Mouse (Mus musculus) heart, embryonic 10.5 days (tissue): ENCODE data around the gene Noc3l. TPM values are rescaled to one million over a fixed set of nuclear protein-coding genes. Genes with fewer than 3 reads are reported as not detected.
A peak's percentile ranks its signal among the peaks of the same experiment; 100 is the strongest.

Experiments used
- DNase-seq: peaks from one replicate; pipeline ENCODE4 v3.0.0-alpha.2; 2017; ENCODE audit warnings: low spot score
- H3K27ac ChIP-seq: fragments of 300-500 bp; sonication (generic); 2 replicates; pipeline ENCODE4 v1.5.1; 2016; ENCODE audit warnings: mild to moderate bottlenecking
- H3K27me3 ChIP-seq: fragments of 300-500 bp; sonication (generic); 2 replicates; pipeline ENCODE4 v1.6.1; 2016; ENCODE audit warnings: mild to moderate bottlenecking; ENCODE audit not compliant: poor library complexity, insufficient read depth, severe bottlenecking
- H3K36me3 ChIP-seq: fragments of 300-500 bp; sonication (generic); 2 replicates; pipeline ENCODE4 v1.6.1; 2016; ENCODE audit warnings: mild to moderate bottlenecking, moderate library complexity
- H3K4me1 ChIP-seq: fragments of 300-500 bp; sonication (generic); 2 replicates; pipeline ENCODE4 v1.6.1; 2016; ENCODE audit warnings: mild to moderate bottlenecking
- H3K4me3 ChIP-seq: fragments of 300-500 bp; sonication (generic); 2 replicates; pipeline ENCODE4 v1.5.1; 2016; ENCODE audit warnings: mild to moderate bottlenecking, moderate library complexity
- H3K9me3 ChIP-seq: fragments of 300-500 bp; sonication (generic); 2 replicates; pipeline ENCODE4 v1.6.1; 2016; ENCODE audit warnings: mild to moderate bottlenecking, moderate library complexity
- WGBS: fragments of 180-500 bp; shearing (Covaris S2); methylation state at CpG from one replicate; pipeline ENCODE4 v1.1.7; 2016; 5-methylcytosine and 5-hydroxymethylcytosine counted together
- polyA plus RNA-seq: library from polyadenylated mRNA; unstranded; fragments of >200 nt; fragmentation: Nextera tagmentation; extraction: Ambion mirVana; gene quantifications from 2 replicates; pipeline ENCODE4 v1.2.1, GENCODE M21; 2016

Noc3l gene
- polyA plus RNA-seq: 6.8 and 7.8 TPM in 2 replicates

DNA sequence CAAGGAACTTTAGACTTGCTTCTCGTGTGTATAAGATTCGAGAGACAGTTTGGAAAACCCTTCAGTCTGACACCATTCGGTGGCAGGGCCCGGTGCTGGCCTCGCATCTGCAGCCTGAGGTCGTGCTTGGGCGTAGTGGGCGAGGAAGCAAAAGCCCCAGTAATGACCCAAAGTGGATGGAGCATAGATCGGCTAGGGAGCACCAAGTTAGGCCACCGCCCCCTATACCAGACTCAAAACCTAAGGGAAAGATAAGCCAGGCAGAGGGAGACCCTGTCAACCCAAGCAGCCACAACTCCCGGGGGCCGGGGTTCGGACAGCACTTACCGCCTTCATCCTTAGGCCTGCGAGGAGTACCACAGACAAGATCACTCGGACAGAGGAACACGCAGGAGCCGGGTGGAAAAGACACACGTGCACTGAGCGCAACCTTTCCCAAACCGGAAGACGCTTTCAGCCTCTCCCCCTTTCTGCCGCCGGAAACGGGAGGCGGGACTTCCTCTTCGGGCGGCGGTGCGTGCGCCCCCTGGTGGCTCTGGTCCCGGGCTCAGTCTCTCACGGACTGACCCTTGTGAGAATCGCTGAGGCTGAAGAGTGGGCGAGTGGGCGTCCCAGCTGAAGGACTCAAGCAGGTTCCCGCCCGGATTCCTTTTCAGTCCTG is at the start of gene Noc3l:
Noc3l (minus strand) TSS at position 472 of the 661 bp plus-strand sequence.
- H3K4me1 ChIP-seq: peaks cover 3% of the 10 kb centered on the region; the same call in 1 of the 2 replicates
- H3K27me3 ChIP-seq: no peaks in the 10 kb centered on the region
- H3K36me3 ChIP-seq: peaks cover 25% of the 10 kb centered on the region
- DNase-seq: peak; percentile 96
- WGBS: under 1% methylated on average over 38 of the region's 38 CpGs
- H3K4me3 ChIP-seq: peak within 1 kb of the TSS; percentile 90
- H3K27ac ChIP-seq: peak within 1 kb of the TSS; percentile 93
- H3K9me3 ChIP-seq: no peaks in the 10 kb centered on the region

DNA sequence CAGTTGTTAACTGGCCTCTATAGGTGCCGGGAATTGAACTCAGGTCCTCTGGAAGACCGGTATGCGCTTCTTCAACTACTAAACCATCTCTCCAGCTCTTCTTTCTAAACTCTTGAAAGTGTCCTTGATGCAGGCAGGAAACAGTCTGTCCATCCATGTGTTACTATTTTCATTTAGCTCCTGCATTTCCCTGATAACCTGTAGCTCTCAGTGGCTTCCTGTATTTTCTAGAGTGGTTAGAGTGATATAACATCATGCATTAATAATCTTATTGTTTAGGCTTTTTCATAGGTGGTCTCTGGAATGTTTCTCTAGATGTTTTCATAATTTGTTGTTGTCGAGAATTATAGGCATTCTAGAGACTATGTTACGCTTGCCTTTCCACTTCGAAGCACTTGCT is 43.5 kb upstream of the Noc3l start:
- H3K4me1 ChIP-seq: no peaks in the 10 kb centered on the region
- H3K9me3 ChIP-seq: no peaks in the 10 kb centered on the region
- 0 out of 2 replicates have a peak, but pooled peaks cover 3% of the 10 kb centered on the region for H3K36me3 ChIP-seq
- no peaks in the 10 kb centered on the region for H3K27me3 ChIP-seq
- 90% methylated on average over 6 of the region's 6 CpGs for WGBS
- H3K4me3 ChIP-seq: no peak overlapping the region
- no peak for DNase-seq
- no peak overlapping the region for H3K27ac ChIP-seq

DNA sequence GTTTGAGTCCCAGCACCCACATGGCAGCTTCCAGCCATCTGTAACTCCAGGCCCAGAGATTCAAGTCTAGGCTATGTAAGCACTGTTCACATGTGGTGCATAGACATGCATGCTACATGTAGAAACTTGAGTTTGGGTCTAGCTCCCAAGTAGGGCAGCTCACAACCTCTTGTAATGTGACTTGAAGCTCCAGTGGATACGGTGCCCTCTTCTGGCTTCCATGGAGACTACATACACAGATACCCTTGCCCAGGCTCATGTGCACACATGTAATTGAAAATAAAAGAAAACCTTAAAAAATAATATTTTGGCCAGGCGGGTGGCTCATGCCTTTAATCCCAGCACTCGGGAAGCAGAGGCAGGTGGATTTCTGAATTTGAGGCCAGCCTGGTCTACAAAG is 39.2 kb upstream of the Noc3l start:
- no peaks in the 10 kb centered on the region for H3K27me3 ChIP-seq
- WGBS: 90% methylated on average over 3 of the region's 3 CpGs
- no peak for DNase-seq

DNA sequence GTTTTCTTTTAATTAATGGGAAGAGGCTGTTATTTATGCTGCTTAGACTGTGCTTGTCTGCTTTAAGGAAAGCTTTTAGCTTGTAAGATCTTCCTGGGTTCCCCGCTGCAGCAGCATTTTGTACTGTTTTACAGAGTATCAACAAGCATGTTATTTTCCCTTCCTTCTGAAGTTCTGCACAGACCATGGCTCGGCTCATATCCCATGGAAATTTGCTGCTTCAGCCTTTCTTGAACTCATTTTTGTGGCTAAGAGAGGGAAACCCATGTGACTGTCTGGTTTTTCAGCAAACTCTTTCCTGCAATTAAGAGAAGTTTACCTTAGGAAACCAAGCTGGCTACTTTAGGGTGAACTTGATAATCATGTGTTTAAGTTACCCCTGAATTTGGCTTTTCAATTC is 27.3 kb upstream of the Noc3l start:
- Histone ChIP-seq H3K4me3 (no peak overlapping the region), H3K9me3 (no peaks in the 10 kb centered on the region), H3K4me1 (no peaks in the 10 kb centered on the region), H3K27me3 (no peaks in the 10 kb centered on the region), H3K36me3 (peaks cover 5% of the 10 kb centered on the region; the same call in 1 of the 2 replicates), H3K27ac (no peak overlapping the region)
- DNase-seq: no peak
- WGBS: 89% methylated on average over 2 of the region's 2 CpGs

More for the DNA sequence above, 39.2 kb upstream of the Noc3l start:
- Histone ChIP-seq H3K36me3 (no peaks in the 10 kb centered on the region), H3K27ac (no peak overlapping the region), H3K9me3 (no peaks in the 10 kb centered on the region), H3K4me1 (0 out of 2 replicates have a peak, but pooled peaks cover 5% of the 10 kb centered on the region), H3K4me3 (no peak overlapping the region)

DNA sequence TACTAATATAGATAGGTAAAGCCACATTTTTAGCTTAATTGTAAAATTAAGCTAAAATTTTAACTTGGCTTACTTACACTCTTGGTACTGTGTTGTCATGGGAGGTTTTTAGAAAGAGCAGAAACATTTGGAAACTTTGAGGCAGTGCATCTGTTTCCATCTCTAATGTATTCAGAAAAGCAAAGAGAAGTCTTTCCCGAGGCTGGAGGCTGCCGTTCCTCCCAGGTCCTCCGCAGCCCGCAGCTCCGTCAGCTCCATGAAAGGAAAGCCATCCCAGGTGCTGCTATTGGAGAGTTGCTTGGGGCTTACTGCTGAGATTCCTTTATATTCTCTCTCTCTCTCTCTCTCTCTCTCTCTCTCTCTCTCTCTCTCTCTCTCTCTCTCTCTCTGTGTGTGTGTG is 25.8 kb upstream of the Noc3l start:
- Histone ChIP-seq H3K4me1 (no peaks in the 10 kb centered on the region), H3K4me3 (no peak overlapping the region), H3K27ac (no peak overlapping the region), H3K36me3 (peaks cover 5% of the 10 kb centered on the region; the same call in 1 of the 2 replicates), H3K27me3 (no peaks in the 10 kb centered on the region), H3K9me3 (no peaks in the 10 kb centered on the region)
- no peak for DNase-seq
- WGBS: 86% methylated on average over 5 of the region's 5 CpGs

DNA sequence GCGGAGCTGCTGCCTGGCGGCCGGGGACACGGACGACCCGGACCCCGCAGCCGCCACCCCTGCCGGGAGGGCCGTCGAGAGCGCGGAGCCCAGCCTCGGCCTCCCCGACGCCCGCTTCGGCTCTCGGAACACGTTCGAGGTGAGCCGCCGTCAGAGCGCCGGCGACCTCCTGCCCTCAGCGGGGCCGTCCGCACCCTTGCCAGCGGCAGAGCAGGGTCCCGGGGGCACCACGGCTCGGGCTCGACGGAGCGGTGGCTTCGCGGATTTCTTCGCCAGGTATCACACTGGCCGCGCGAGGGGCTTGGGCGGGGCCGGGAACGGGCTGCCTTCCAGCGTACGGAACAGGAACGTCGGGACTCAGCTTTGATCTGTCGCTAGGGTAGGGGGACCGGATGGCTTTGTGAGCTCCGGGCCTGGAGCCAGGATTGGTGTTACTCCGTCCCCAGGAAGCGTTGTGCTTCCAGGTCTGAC is 18.2 kb upstream of the Noc3l start:
- Histone ChIP-seq H3K27ac (peak overlapping the region; percentile 94), H3K27me3 (no peaks in the 10 kb centered on the region), H3K4me3 (peak overlapping the region; percentile 91), H3K36me3 (peaks cover 5% of the 10 kb centered on the region; the same call in 1 of the 2 replicates), H3K4me1 (peaks cover 7% of the 10 kb centered on the region), H3K9me3 (no peaks in the 10 kb centered on the region)
- WGBS: under 1% methylated on average over 54 of the region's 54 CpGs
- peak; percentile 88 for DNase-seq

DNA sequence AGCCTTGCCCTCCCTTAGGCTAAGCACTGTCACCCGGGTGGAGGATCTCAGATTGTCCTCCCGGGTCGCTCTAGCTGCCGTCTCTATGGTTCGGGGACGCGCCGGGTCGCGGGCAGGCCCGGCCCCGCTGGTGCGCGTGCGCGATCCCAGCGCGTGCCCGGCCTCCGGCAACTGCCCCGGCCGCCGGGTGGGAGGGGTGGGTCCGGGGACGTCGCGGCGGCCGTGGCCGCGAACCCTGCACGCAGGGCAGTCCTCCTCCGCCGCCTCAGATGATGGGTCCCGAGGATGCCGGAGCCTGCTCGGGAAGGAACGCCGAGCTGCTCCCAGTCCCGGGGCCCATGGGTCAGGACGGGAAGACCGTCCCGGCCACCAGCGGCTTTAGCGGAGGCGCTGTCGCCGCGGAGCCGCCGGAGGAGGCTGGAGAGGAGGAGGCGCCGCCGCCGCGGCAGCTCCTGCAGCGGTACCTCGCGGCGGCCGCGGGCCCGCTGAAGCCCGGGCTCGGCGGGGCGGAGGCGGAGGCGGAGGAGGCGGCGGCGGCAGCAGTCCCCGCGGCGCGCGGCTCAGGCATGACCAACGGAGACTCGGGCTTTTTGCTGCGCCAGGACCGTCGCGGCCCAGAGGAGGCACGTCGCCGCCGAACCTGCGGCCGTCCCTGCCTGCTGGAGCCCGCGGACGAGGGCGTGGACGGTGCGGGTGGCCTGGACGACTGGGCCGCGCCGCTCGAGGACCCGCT is 17.6 kb upstream of the Noc3l start, which contains the start of gene Tbc1d12:
Tbc1d12 (plus strand) TSS at position 142 of the 733 bp plus-strand sequence.
- Histone ChIP-seq H3K4me1 (peaks cover 7% of the 10 kb centered on the region), H3K27ac (peak within 1 kb of the TSS; percentile 94), H3K4me3 (peak within 1 kb of the TSS; percentile 91), H3K36me3 (peaks cover 2% of the 10 kb centered on the region; the same call in 1 of the 2 replicates), H3K27me3 (no peaks in the 10 kb centered on the region), H3K9me3 (no peaks in the 10 kb centered on the region)
- WGBS: under 1% methylated on average over 99 of the region's 101 CpGs
- DNase-seq: peak; percentile 93

DNA sequence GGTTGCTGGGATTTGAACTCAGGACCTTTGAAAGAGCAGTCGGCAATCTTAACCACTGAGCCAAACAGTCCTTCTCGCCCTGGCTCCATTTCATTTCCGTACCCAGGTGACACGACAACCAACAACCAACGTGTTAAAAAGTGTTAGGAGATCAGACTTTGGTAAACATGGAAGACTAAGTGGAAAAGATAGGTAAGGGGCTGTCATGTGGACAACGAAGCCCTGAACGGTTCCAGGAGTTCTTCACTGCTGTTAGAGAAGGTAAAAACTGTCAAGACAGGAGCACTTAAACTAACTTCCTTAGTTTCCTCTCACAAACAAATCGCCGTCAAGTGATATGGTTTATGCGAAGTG is 17.0 kb upstream of the Noc3l start:
- Histone ChIP-seq H3K27me3 (no peaks in the 10 kb centered on the region), H3K27ac (peak overlapping the region; percentile 94), H3K4me3 (peak overlapping the region; percentile 91), H3K4me1 (peaks cover 7% of the 10 kb centered on the region), H3K9me3 (no peaks in the 10 kb centered on the region), H3K36me3 (no peaks in the 10 kb centered on the region)
- DNase-seq: no peak
- WGBS: 26% methylated on average over 10 of the region's 10 CpGs

DNA sequence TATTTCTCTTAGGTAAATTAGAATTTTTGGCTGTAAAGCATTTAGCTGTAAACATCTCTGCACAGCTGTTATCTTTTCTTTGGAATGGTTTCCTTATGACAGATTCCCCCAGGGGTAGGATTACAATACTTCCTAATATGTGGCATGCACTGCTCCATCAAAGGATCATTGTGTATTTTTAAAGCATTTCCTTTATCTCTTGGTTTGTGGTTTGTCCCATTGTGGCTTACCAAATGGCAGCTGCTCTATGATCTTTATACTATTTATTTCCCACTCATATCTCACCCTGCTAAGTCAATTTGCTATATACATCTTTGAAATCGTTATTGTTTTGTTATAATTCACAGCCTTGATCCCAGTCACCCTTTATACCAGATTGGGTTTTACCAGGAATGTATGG is 14.2 kb upstream of the Noc3l start:
- H3K27ac ChIP-seq: no peak overlapping the region
- no peak for DNase-seq
- no peaks in the 10 kb centered on the region for H3K36me3 ChIP-seq
- no peaks in the 10 kb centered on the region for H3K27me3 ChIP-seq
- peaks cover 7% of the 10 kb centered on the region for H3K4me1 ChIP-seq
- no peaks in the 10 kb centered on the region for H3K9me3 ChIP-seq
- 48% methylated on average over 1 of the region's 1 CpGs for WGBS
- H3K4me3 ChIP-seq: no peak overlapping the region

DNA sequence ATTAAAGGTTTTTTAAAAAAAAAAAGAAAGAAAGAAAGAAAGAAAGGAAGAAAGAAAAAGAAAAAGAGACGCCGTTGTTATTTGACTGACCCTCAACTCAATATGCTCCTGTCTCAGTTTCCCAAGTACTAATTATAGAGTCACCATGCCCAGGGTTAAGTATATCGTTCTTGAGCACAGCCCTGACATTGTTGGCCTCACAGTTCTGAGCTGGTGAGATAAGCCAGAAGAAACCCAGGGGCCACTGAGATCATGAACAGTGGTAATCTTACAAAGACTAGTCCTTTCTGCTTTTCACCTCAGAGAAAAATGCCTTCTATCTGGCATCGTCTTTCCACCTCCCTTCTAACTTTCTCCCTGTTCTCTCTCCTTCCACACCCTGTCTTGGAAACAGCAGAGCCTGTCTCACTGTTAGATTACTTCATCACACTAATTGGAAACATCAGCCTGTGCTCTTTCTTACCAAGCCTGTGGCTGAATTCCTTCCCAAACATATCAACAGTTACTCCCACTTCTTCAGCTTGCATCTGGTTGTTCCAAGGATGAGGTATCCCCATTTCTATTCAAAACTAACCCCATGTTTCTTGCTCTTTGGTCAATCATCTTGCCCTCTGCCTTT is 1.3 kb upstream of the Noc3l start:
- Histone ChIP-seq H3K36me3 (peaks cover 11% of the 10 kb centered on the region), H3K27me3 (no peaks in the 10 kb centered on the region), H3K9me3 (no peaks in the 10 kb centered on the region), H3K4me3 (no peak overlapping the region), H3K27ac (peak overlapping the region; percentile 17; the same call in 1 of the 2 replicates), H3K4me1 (peaks cover 3% of the 10 kb centered on the region; the same call in 1 of the 2 replicates)
- DNase-seq: peak; percentile 79
- WGBS: 55% methylated on average over 4 of the region's 4 CpGs

DNA sequence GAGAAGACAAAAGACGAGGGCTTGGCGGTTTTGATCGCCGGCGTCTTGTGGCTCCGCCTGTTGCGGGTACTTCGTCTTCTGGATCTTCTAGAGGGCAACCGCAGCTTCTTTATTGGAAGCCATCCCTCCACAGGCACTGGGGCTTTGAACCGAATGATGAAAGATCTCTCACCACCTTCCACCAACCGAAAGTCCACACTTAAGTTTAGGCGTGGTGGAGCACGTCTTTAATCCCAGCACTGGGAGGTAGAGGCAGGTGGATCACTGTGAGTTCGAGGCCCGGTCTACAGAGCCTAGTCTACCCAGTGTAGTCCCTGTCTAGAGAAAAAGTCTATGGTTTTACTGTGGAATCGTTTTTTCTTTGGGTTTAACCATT is 378 bp upstream of the Noc3l start:
- WGBS: 13% methylated on average over 16 of the region's 16 CpGs
- Histone ChIP-seq H3K9me3 (no peaks in the 10 kb centered on the region), H3K27me3 (no peaks in the 10 kb centered on the region), H3K36me3 (peaks cover 20% of the 10 kb centered on the region), H3K4me1 (peaks cover 3% of the 10 kb centered on the region; the same call in 1 of the 2 replicates), H3K4me3 (peak overlapping the region; percentile 90), H3K27ac (peak overlapping the region; percentile 93)
- no peak for DNase-seq

DNA sequence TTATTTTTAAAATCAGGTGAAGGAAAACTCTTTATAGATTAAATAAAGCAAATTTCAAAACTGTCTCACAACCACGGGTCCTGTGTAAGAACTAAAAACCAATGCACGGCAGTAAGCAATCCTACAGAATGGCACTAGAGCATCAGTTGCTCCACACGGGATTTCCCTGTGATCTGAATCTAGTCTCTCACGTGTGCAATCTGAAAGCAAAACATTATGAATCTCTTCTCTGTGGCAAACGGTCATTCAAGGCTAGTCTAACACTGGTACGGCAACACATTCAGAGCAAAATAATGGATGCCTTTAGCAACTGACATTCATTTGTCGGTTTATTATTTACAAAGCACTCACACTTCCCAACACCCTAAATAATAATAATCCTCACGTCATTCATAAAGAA is 846 bp downstream of the Noc3l start:
- Histone ChIP-seq H3K9me3 (no peaks in the 10 kb centered on the region), H3K4me3 (peak overlapping the region; percentile 90), H3K36me3 (peaks cover 29% of the 10 kb centered on the region), H3K27me3 (no peaks in the 10 kb centered on the region), H3K4me1 (peaks cover 3% of the 10 kb centered on the region; the same call in 1 of the 2 replicates), H3K27ac (peak overlapping the region; percentile 93; the same call in 1 of the 2 replicates)
- 43% methylated on average over 8 of the region's 8 CpGs for WGBS
- no peak for DNase-seq

DNA sequence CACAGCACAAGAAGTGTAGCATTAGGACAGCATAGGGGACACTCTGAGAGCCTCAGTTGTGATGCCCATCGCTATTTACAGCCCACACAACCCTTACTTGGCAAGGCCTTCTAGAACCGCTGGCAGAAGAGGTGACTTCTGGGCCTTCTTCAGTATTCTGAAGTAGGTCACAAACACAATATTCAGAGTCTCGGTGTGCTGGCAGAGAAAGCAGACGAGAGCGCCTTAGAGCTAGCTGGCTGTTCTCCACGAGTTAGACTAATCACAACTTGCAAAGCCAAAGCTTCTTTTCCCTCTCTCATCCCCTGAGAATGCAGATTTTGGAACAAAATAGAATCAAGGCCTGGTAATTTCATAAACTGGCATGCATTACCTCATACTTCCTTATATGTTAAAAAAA is 20.2 kb downstream of the Noc3l start:
- H3K4me3 ChIP-seq: no peak overlapping the region
- H3K4me1 ChIP-seq: no peaks in the 10 kb centered on the region
- H3K27me3 ChIP-seq: no peaks in the 10 kb centered on the region
- no peak for DNase-seq
- H3K36me3 ChIP-seq: peaks cover 85% of the 10 kb centered on the region
- H3K9me3 ChIP-seq: no peaks in the 10 kb centered on the region
- WGBS: 96% methylated on average over 6 of the region's 6 CpGs
- H3K27ac ChIP-seq: no peak overlapping the region
